Mouse (Mus musculus): ENCODE data around the gene Setd5. TPM values are rescaled to one million over a fixed set of nuclear protein-coding genes. Genes with fewer than 3 reads are reported as not detected.
A peak's percentile ranks its signal among the peaks of the same experiment; 100 is the strongest.

Setd5 gene
- polyA plus RNA-seq, 1 experiment, result 16.8 TPM

- no peak for TF ChIP-seq CTCF (conservative IDR thresholded peaks at IDR 0.05; ENCODE audit: insufficient read depth, insufficient read length, low read depth, low read length)
- no peak for TF ChIP-seq POLR2A (IDR thresholded peaks at IDR 0.05; ENCODE audit: low read depth, low read length)
- H3K4me1 ChIP-seq (ENCODE audit: control insufficient read depth, insufficient read depth, low read length), result no peaks in the 10 kb centered on the region
- H3K36me3 ChIP-seq (ENCODE audit: control insufficient read depth, insufficient read depth, low read length), result peaks cover 5% of the 10 kb centered on the region
- H3K27ac ChIP-seq (ENCODE audit: insufficient read depth, low read depth, low read length), result no peak overlapping the region
- no peak overlapping the region for H3K4me3 ChIP-seq (ENCODE audit: insufficient read depth, low read depth, low read length)
- no peak for DNase-seq
- 72% methylated on average over 6 of the region's 6 CpGs for WGBS
- H3K27me3 ChIP-seq (replicated peaks; ENCODE audit: control insufficient read depth, insufficient read depth, low read length), result no peaks in the 10 kb centered on the region
Measured at GRCm38 (mm10) chr6:113054552-113055107, 22.5 kb upstream of the Setd5 start.

- TF ChIP-seq CTCF (conservative IDR thresholded peaks at IDR 0.05; ENCODE audit: insufficient read depth, insufficient read length, low read depth, low read length) (no peak), POLR2A (IDR thresholded peaks at IDR 0.05; ENCODE audit: low read depth, low read length) (no peak)
- no peak for DNase-seq
- H3K27me3 ChIP-seq (replicated peaks; ENCODE audit: control insufficient read depth, insufficient read depth, low read length), result no peaks in the 10 kb centered on the region
- WGBS, result 60% methylated on average over 1 of the region's 1 CpGs
- peaks cover 2% of the 10 kb centered on the region; the same call in 1 of the 2 replicates for H3K36me3 ChIP-seq (ENCODE audit: control insufficient read depth, insufficient read depth, low read length)
- no peak overlapping the region for H3K27ac ChIP-seq (ENCODE audit: insufficient read depth, low read depth, low read length)
- H3K4me3 ChIP-seq (ENCODE audit: insufficient read depth, low read depth, low read length), result no peak overlapping the region
- peaks cover 19% of the 10 kb centered on the region for H3K4me1 ChIP-seq (ENCODE audit: control insufficient read depth, insufficient read depth, low read length)
Measured at GRCm38 (mm10) chr6:113060892-113061563, 16.1 kb upstream of the Setd5 start.

GRCm38 (mm10) chr6:113062253-113062652 is 14.9 kb upstream of the Setd5 start:
- H3K27ac ChIP-seq (ENCODE audit: insufficient read depth, low read depth, low read length), result peak overlapping the region; percentile 66
- no peak overlapping the region for H3K4me3 ChIP-seq (ENCODE audit: insufficient read depth, low read depth, low read length)
- H3K36me3 ChIP-seq (ENCODE audit: control insufficient read depth, insufficient read depth, low read length), result peaks cover 3% of the 10 kb centered on the region; the same call in 1 of the 2 replicates
- no peak for TF ChIP-seq CTCF (conservative IDR thresholded peaks at IDR 0.05; ENCODE audit: insufficient read depth, insufficient read length, low read depth, low read length)
- no peak for TF ChIP-seq POLR2A (IDR thresholded peaks at IDR 0.05; ENCODE audit: low read depth, low read length)
- peaks cover 19% of the 10 kb centered on the region for H3K4me1 ChIP-seq (ENCODE audit: control insufficient read depth, insufficient read depth, low read length)
- peak; percentile 93 for DNase-seq
- WGBS, result 24% methylated on average over 3 of the region's 3 CpGs
- no peaks in the 10 kb centered on the region for H3K27me3 ChIP-seq (replicated peaks; ENCODE audit: control insufficient read depth, insufficient read depth, low read length)

- TF ChIP-seq CTCF (conservative IDR thresholded peaks at IDR 0.05; ENCODE audit: insufficient read depth, insufficient read length, low read depth, low read length), result no peak
- no peak for TF ChIP-seq POLR2A (IDR thresholded peaks at IDR 0.05; ENCODE audit: low read depth, low read length)
- Histone ChIP-seq H3K4me3 (ENCODE audit: insufficient read depth, low read depth, low read length) (no peak overlapping the region), H3K27me3 (replicated peaks; ENCODE audit: control insufficient read depth, insufficient read depth, low read length) (no peaks in the 10 kb centered on the region), H3K36me3 (ENCODE audit: control insufficient read depth, insufficient read depth, low read length) (peaks cover 7% of the 10 kb centered on the region; the same call in 1 of the 2 replicates), H3K4me1 (ENCODE audit: control insufficient read depth, insufficient read depth, low read length) (peaks cover 19% of the 10 kb centered on the region), H3K27ac (ENCODE audit: insufficient read depth, low read depth, low read length) (no peak overlapping the region)
- WGBS, result 90% methylated on average over 10 of the region's 10 CpGs
- DNase-seq, result no peak
Measured at GRCm38 (mm10) chr6:113063363-113063762, 13.8 kb upstream of the Setd5 start.

- no peaks in the 10 kb centered on the region for H3K27me3 ChIP-seq (replicated peaks; ENCODE audit: control insufficient read depth, insufficient read depth, low read length)
- peaks cover 19% of the 10 kb centered on the region for H3K4me1 ChIP-seq (ENCODE audit: control insufficient read depth, insufficient read depth, low read length)
- peak; percentile 52 for DNase-seq
- peaks cover 7% of the 10 kb centered on the region; the same call in 1 of the 2 replicates for H3K36me3 ChIP-seq (ENCODE audit: control insufficient read depth, insufficient read depth, low read length)
- WGBS, result 63% methylated on average over 3 of the region's 3 CpGs
- no peak overlapping the region for H3K4me3 ChIP-seq (ENCODE audit: insufficient read depth, low read depth, low read length)
- H3K27ac ChIP-seq (ENCODE audit: insufficient read depth, low read depth, low read length), result peak overlapping the region; percentile 23; the same call in 1 of the 2 replicates
- TF ChIP-seq CTCF (conservative IDR thresholded peaks at IDR 0.05; ENCODE audit: insufficient read depth, insufficient read length, low read depth, low read length) (no peak), POLR2A (IDR thresholded peaks at IDR 0.05; ENCODE audit: low read depth, low read length) (no peak)
Measured at GRCm38 (mm10) chr6:113065186-113065585, 12.0 kb upstream of the Setd5 start.

- no peak overlapping the region for H3K27ac ChIP-seq (ENCODE audit: insufficient read depth, low read depth, low read length)
- peaks cover 5% of the 10 kb centered on the region; the same call in 1 of the 2 replicates for H3K36me3 ChIP-seq (ENCODE audit: control insufficient read depth, insufficient read depth, low read length)
- DNase-seq, result no peak
- TF ChIP-seq CTCF (conservative IDR thresholded peaks at IDR 0.05; ENCODE audit: insufficient read depth, insufficient read length, low read depth, low read length) (no peak), POLR2A (IDR thresholded peaks at IDR 0.05; ENCODE audit: low read depth, low read length) (no peak)
- H3K27me3 ChIP-seq (replicated peaks; ENCODE audit: control insufficient read depth, insufficient read depth, low read length), result no peaks in the 10 kb centered on the region
- peaks cover 7% of the 10 kb centered on the region; the same call in 1 of the 2 replicates for H3K4me1 ChIP-seq (ENCODE audit: control insufficient read depth, insufficient read depth, low read length)
- no peak overlapping the region for H3K4me3 ChIP-seq (ENCODE audit: insufficient read depth, low read depth, low read length)
- 96% methylated on average over 1 of the region's 1 CpGs for WGBS
Measured at GRCm38 (mm10) chr6:113069154-113069553, 8.0 kb upstream of the Setd5 start.

- Histone ChIP-seq H3K27ac (ENCODE audit: insufficient read depth, low read depth, low read length) (peak overlapping the region; percentile 36; the same call in 1 of the 2 replicates), H3K36me3 (ENCODE audit: control insufficient read depth, insufficient read depth, low read length) (no peaks in the 10 kb centered on the region; the same call in 1 of the 2 replicates), H3K27me3 (replicated peaks; ENCODE audit: control insufficient read depth, insufficient read depth, low read length) (no peaks in the 10 kb centered on the region), H3K4me3 (ENCODE audit: insufficient read depth, low read depth, low read length) (no peak overlapping the region), H3K4me1 (ENCODE audit: control insufficient read depth, insufficient read depth, low read length) (peaks cover 6% of the 10 kb centered on the region)
- WGBS, result 15% methylated on average over 3 of the region's 3 CpGs
- DNase-seq, result no peak
- no peak for TF ChIP-seq POLR2A (IDR thresholded peaks at IDR 0.05; ENCODE audit: low read depth, low read length)
Measured at GRCm38 (mm10) chr6:113075261-113075660, 1.9 kb upstream of the Setd5 start.

All from kidney, adult 2 months (tissue).